Comparison of ENCODE assay signal across 8 mouse cellular contexts in genomic region chr4:78211529-78212494, GRCm38 (mm10). TPM values are rescaled to one million over a fixed set of nuclear protein-coding genes. Genes with fewer than 3 reads are reported as not detected.
DNase-seq lines count a peak whose midpoint lies in the region; ATAC-seq and TF ChIP-seq lines count a peak whose summit lies in the region.

Ptprd (minus strand) TSS chr4:78211961.

- TF ChIP-seq POLR2A in olfactory bulb, adult 2 months (IDR thresholded peaks at IDR 0.05; ENCODE audit: insufficient read depth, low read depth, low read length): no peak

- no peak for DNase-seq in heart, adult 11 months
- DNase-seq in intestine, embryonic 14.5 days (ENCODE audit: low spot score): peak; percentile 75
- DNase-seq in thymus, postnatal 36 days: no peak

- H3K4me1 ChIP-seq in heart, embryonic 12.5 days (replicated peaks): 0 out of 2 replicates have a peak, but pooled peaks cover 4% of the 10 kb centered on the region
- H3K4me1 ChIP-seq in brown adipose tissue, adult 24 weeks (ENCODE audit: control insufficient read depth, insufficient read depth, insufficient read length, low read length): no peaks in the 10 kb centered on the region
- H3K4me1 ChIP-seq in forebrain, embryonic 12.5 days: peaks cover 12% of the 10 kb centered on the region; the same call in 1 of the 2 replicates
- H3K4me1 ChIP-seq in intestine, embryonic 14.5 days (replicated peaks; ENCODE audit: control insufficient read depth, insufficient read depth, low read length): no peaks in the 10 kb centered on the region
- peaks cover 5% of the 10 kb centered on the region; the same call in 1 of the 2 replicates for H3K4me1 ChIP-seq in limb, embryonic 12.5 days (replicated peaks)
- peaks cover 8% of the 10 kb centered on the region; the same call in 1 of the 2 replicates for H3K4me1 ChIP-seq in olfactory bulb, adult 2 months (ENCODE audit: control insufficient read depth, insufficient read depth, low read length)

- peaks cover 32% of the 10 kb centered on the region for H3K27me3 ChIP-seq in heart, embryonic 12.5 days (replicated peaks)
- peaks cover 22% of the 10 kb centered on the region for H3K27me3 ChIP-seq in forebrain, embryonic 12.5 days
- H3K27me3 ChIP-seq in intestine, embryonic 14.5 days (replicated peaks; ENCODE audit: control insufficient read depth, insufficient read depth, low read length): peaks cover 20% of the 10 kb centered on the region; the same call in 1 of the 2 replicates
- peaks cover 34% of the 10 kb centered on the region for H3K27me3 ChIP-seq in limb, embryonic 12.5 days

- H3K4me3 ChIP-seq in heart, embryonic 12.5 days: peak within 1 kb of the TSS; percentile 59
- H3K4me3 ChIP-seq in brown adipose tissue, adult 24 weeks (ENCODE audit: insufficient read depth, low read depth, low read length): no peak within 1 kb of the TSS
- H3K4me3 ChIP-seq in forebrain, embryonic 12.5 days (replicated peaks): peak within 1 kb of the TSS; percentile 53
- peak within 1 kb of the TSS; percentile 48 for H3K4me3 ChIP-seq in intestine, embryonic 14.5 days (ENCODE audit: low read depth, low read length)
- H3K4me3 ChIP-seq in limb, embryonic 12.5 days (replicated peaks): peak within 1 kb of the TSS; percentile 54
- peak within 1 kb of the TSS; percentile 60 for H3K4me3 ChIP-seq in olfactory bulb, adult 2 months (ENCODE audit: insufficient read depth, low read depth, low read length)

- H3K4me2 ChIP-seq in heart, embryonic 12.5 days: peak within 1 kb of the TSS; percentile 100
- H3K4me2 ChIP-seq in forebrain, embryonic 12.5 days: peak within 1 kb of the TSS; percentile 81
- peak within 1 kb of the TSS; percentile 76 for H3K4me2 ChIP-seq in intestine, embryonic 14.5 days (ENCODE audit: low read length)
- H3K4me2 ChIP-seq in limb, embryonic 12.5 days: peak within 1 kb of the TSS; percentile 80

- no peak within 1 kb of the TSS for H3K27ac ChIP-seq in heart, embryonic 12.5 days (ENCODE audit: poor library complexity, severe bottlenecking)
- no peak within 1 kb of the TSS for H3K27ac ChIP-seq in brown adipose tissue, adult 24 weeks (replicated peaks; ENCODE audit: low read depth, low read length)
- peak within 1 kb of the TSS; percentile 53; the same call in 1 of the 2 replicates for H3K27ac ChIP-seq in forebrain, embryonic 12.5 days
- H3K27ac ChIP-seq in intestine, embryonic 14.5 days (ENCODE audit: low read depth): no peak within 1 kb of the TSS
- H3K27ac ChIP-seq in limb, embryonic 12.5 days: no peak within 1 kb of the TSS
- no peak within 1 kb of the TSS; the same call in 1 of the 2 replicates for H3K27ac ChIP-seq in olfactory bulb, adult 2 months (ENCODE audit: insufficient read depth, low read depth, low read length)

- peak; percentile 61; the same call in 1 of the 2 replicates for ATAC-seq in heart, embryonic 12.5 days (ENCODE audit: insufficient number of reproducible peaks, low FRiP score)
- ATAC-seq in forebrain, embryonic 12.5 days (ENCODE audit: low FRiP score): peak; percentile 94
- peak; percentile 91 for ATAC-seq in intestine, embryonic 14.5 days (replicated peaks; ENCODE audit: low FRiP score, low TSS enrichment, low read depth)
- peak; percentile 88 for ATAC-seq in limb, embryonic 12.5 days (ENCODE audit: insufficient number of reproducible peaks, insufficient read depth, low FRiP score, low TSS enrichment, low read depth)

- peak; percentile 32; the same call in 1 of the 2 replicates for TF ChIP-seq CTCF in olfactory bulb, adult 2 months (IDR thresholded peaks at IDR 0.05; ENCODE audit: insufficient read depth, low read depth, low read length)

- WGBS in heart, embryonic 12.5 days: under 1% methylated on average over 78 of the region's 86 CpGs
- 2% methylated on average over 59 of the region's 86 CpGs for WGBS in forebrain, embryonic 12.5 days
- WGBS in intestine, embryonic 14.5 days: under 1% methylated on average over 64 of the region's 86 CpGs
- WGBS in limb, embryonic 12.5 days: under 1% methylated on average over 79 of the region's 86 CpGs
- WGBS in olfactory bulb, adult 2 months: 8% methylated on average over 83 of the region's 86 CpGs

- peak within 1 kb of the TSS; percentile 67 for H3K9ac ChIP-seq in heart, embryonic 12.5 days
- peak within 1 kb of the TSS; percentile 63 for H3K9ac ChIP-seq in forebrain, embryonic 12.5 days
- peak within 1 kb of the TSS; percentile 27; the same call in 1 of the 2 replicates for H3K9ac ChIP-seq in intestine, embryonic 14.5 days (ENCODE audit: low read length)
- H3K9ac ChIP-seq in limb, embryonic 12.5 days (replicated peaks): peak within 1 kb of the TSS; percentile 42

- no peaks in the 10 kb centered on the region for H3K36me3 ChIP-seq in heart, embryonic 12.5 days
- H3K36me3 ChIP-seq in forebrain, embryonic 12.5 days (replicated peaks): no peaks in the 10 kb centered on the region
- H3K36me3 ChIP-seq in intestine, embryonic 14.5 days (ENCODE audit: control insufficient read depth, insufficient read depth, low read length): no peaks in the 10 kb centered on the region
- no peaks in the 10 kb centered on the region for H3K36me3 ChIP-seq in limb, embryonic 12.5 days

- H3K9me3 ChIP-seq in heart, embryonic 12.5 days (replicated peaks): no peaks in the 10 kb centered on the region
- no peaks in the 10 kb centered on the region for H3K9me3 ChIP-seq in forebrain, embryonic 12.5 days
- no peaks in the 10 kb centered on the region for H3K9me3 ChIP-seq in intestine, embryonic 14.5 days (ENCODE audit: control insufficient read depth, low read length)
- no peaks in the 10 kb centered on the region for H3K9me3 ChIP-seq in limb, embryonic 12.5 days

RNA-seq across cellular contexts. Expression of gene Ptprd, which starts in this region (rescaled TPM):
- polyA plus RNA-seq in heart, embryonic 12.5 days (2016; fragmentation: Nextera tagmentation; extraction: Ambion mirVana): 14.3 and 15.6 TPM in 2 replicates
- polyA plus RNA-seq in brown adipose tissue, adult 24 weeks (2012; ENCODE audit: insufficient read depth, insufficient read length, missing spikeins): 19.4 and 22.5 TPM in 2 replicates
- 42.2 and 52.0 TPM in 2 replicates for polyA plus RNA-seq in forebrain, embryonic 12.5 days (2016; fragmentation: Nextera tagmentation; extraction: Ambion mirVana)
- polyA plus RNA-seq in intestine, embryonic 14.5 days (2014; fragmentation: Nextera tagmentation; extraction: Ambion mirVana): 19.4 and 23.8 TPM in 2 replicates
- polyA plus RNA-seq in limb, embryonic 12.5 days (2016; fragmentation: Nextera tagmentation; extraction: Ambion mirVana): 30.9 and 35.0 TPM in 2 replicates
- polyA plus RNA-seq in olfactory bulb, adult 2 months (2012; ENCODE audit: insufficient read depth, insufficient read length, low replicate concordance, missing spikeins): 357 TPM in 1 of 2 replicates, not detected in the other
